Mouse (Mus musculus): Measurements from ENCODE around the gene Washc3.

DNA sequence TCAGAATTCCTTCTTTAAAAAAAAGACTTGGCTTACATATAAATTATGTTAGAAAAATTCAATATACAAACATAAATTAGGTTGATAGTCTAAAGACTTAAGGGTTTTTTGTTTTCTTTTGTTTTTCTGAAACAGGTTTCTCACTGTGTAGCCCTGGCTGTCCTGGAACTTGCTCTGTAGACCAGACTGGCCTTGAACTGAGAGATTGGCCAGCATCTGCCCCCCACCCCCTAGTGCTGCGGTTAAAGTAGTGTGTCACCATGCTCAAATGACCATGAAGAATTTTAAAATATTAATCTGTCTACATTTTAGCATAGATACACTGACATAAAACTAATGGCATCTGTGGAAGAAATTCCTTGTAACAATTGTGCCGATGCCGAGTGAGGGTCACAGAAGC is 17.3 kb downstream of the Washc3 start:
- TF ChIP-seq TAL1 (IDR thresholded peaks at IDR 0.05; ENCODE audit: low read length): no peak
- no peak for TF ChIP-seq GATA1 (IDR thresholded peaks at IDR 0.05; ENCODE audit: low read length)
